Mouse (Mus musculus) cortical plate, adult 2 months (tissue): ENCODE results near the gene Spns2.

Source experiments
- CTCF ChIP-seq: fragments of 200-500 bp; IDR thresholded peaks from 2 replicates; pipeline ENCODE4 v1.5.1; 2011; ENCODE audit warnings: mild to moderate bottlenecking, control low read depth, low read length; ENCODE audit not compliant: insufficient read depth; ENCODE audit errors: extremely low read depth
- POLR2A ChIP-seq: fragments of 200-500 bp; IDR thresholded peaks from 2 replicates; pipeline ENCODE4 v1.6.1; 2011; ENCODE audit warnings: mild to moderate bottlenecking, low read length, control low read depth; ENCODE audit not compliant: insufficient read depth; ENCODE audit errors: extremely low read depth

DNA sequence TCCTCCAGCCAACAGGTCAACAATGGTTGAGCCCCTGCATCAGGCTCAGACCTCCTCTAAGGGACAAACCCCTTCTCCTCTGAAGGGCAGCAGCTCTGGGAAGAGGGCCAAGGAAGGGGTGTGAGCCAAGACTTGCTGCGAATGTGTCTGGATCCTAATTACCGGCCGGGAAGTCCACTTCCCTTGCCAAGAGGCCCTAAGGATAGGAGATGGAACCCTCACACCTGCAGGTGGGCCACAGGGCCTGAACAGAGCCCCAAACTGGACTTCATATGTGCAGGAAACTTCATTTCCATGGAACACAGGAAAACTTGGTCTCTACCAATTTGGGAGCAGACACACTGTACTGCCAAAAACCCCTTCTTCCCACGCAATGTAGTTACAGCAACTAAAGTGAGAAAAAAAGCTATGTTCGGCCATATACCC is 32.9 kb upstream of the Spns2 start:
- TF ChIP-seq CTCF (no peak), POLR2A (no peak)
